Comparison of ENCODE assay signal across 8 mouse cellular contexts in the genomic region with DNA sequence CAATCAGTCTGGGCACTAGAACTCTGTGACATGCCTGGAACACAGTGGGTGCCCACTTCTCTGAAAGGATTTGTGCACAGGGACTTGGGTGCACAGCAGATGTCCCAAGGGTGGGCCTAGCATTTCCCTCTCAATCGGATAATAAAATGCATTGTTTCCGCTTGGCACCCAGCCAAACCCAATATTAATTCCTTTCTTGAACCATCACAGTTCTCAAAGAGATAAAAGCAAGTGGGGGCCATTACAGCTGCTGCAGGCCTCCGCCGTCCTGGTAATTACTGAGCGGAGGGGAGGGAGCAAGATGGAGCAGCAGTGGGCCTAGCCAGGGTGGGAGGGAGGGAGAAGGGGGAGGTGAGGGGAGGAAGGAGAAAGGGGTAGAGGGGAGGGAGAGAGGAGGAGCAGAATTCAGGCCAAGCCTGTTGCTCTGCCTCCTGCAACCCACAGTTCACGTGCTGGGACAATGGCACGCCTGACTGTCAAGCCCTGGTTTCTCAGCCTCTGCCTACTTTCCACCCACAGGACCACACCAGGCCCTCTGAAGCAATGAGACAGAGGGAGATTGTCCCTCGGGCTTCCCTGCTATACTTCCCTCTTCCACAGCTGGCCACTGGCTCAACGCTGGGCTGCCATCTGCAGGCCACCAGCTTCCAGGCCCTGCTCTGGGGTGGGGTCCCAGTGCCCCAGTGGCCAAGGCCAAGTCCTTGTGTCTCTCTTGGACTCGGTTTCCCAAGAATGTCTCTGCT. TPM values are rescaled to one million over a fixed set of nuclear protein-coding genes. Genes with fewer than 3 reads are reported as not detected.
DNase-seq lines count a peak whose midpoint lies in the region; ATAC-seq lines count a peak whose summit lies in the region.

No protein-coding gene starts in this region.

- no peaks in the 10 kb centered on the region for H3K36me3 ChIP-seq in embryonic facial prominence, embryonic 11.5 days (replicated peaks; ENCODE audit: control insufficient read depth, insufficient read depth, low read depth, low read length)
- H3K36me3 ChIP-seq in embryonic facial prominence, embryonic 10.5 days (replicated peaks), result no peaks in the 10 kb centered on the region
- H3K36me3 ChIP-seq in hindbrain, embryonic 12.5 days, result peaks cover 8% of the 10 kb centered on the region
- H3K36me3 ChIP-seq in midbrain, embryonic 16.5 days (ENCODE audit: control insufficient read depth, insufficient read depth, low read length), result peaks cover 8% of the 10 kb centered on the region

- no peaks in the 10 kb centered on the region for H3K27me3 ChIP-seq in embryonic facial prominence, embryonic 11.5 days (ENCODE audit: control insufficient read depth, insufficient read depth, low read length)
- H3K27me3 ChIP-seq in embryonic facial prominence, embryonic 10.5 days (replicated peaks; ENCODE audit: low read depth, poor library complexity, severe bottlenecking), result no peaks in the 10 kb centered on the region
- 0 out of 2 replicates have a peak, but pooled peaks cover 2% of the 10 kb centered on the region for H3K27me3 ChIP-seq in hindbrain, embryonic 12.5 days
- H3K27me3 ChIP-seq in midbrain, embryonic 16.5 days (ENCODE audit: control insufficient read depth, insufficient read depth, low read depth, low read length), result no peaks in the 10 kb centered on the region

- DNase-seq in embryonic facial prominence, embryonic 11.5 days (ENCODE audit: low spot score), result peak; percentile 14
- DNase-seq in embryonic facial prominence, embryonic 10.5 days (ENCODE audit: low spot score), result no peak
- DNase-seq in brain, adult 2 months (ENCODE audit: low read depth, low spot score), result peak; percentile 80
- no peak for DNase-seq in adrenal gland, postnatal 4 days (ENCODE audit: low spot score in 2 of 2)
- no peak for DNase-seq in B cell, adult 2 months

- H3K4me3 ChIP-seq in embryonic facial prominence, embryonic 11.5 days (ENCODE audit: low read depth, low read length), result no peak overlapping the region
- H3K4me3 ChIP-seq in embryonic facial prominence, embryonic 10.5 days, result no peak overlapping the region
- no peak overlapping the region for H3K4me3 ChIP-seq in hindbrain, embryonic 12.5 days
- no peak overlapping the region for H3K4me3 ChIP-seq in midbrain, embryonic 16.5 days (ENCODE audit: low read depth, low read length)

- H3K9ac ChIP-seq in embryonic facial prominence, embryonic 11.5 days (replicated peaks; ENCODE audit: low read length), result no peak overlapping the region
- no peak overlapping the region for H3K9ac ChIP-seq in hindbrain, embryonic 12.5 days
- peak overlapping the region; percentile 25; the same call in 1 of the 2 replicates for H3K9ac ChIP-seq in midbrain, embryonic 16.5 days (ENCODE audit: low read depth, low read length)

- no peak overlapping the region for H3K27ac ChIP-seq in embryonic facial prominence, embryonic 11.5 days (replicated peaks; ENCODE audit: low read depth, low read length)
- no peak overlapping the region for H3K27ac ChIP-seq in embryonic facial prominence, embryonic 10.5 days (replicated peaks)
- H3K27ac ChIP-seq in hindbrain, embryonic 12.5 days, result peak overlapping the region; percentile 81
- peak overlapping the region; percentile 77 for H3K27ac ChIP-seq in midbrain, embryonic 16.5 days (ENCODE audit: low read length)

- no peak overlapping the region for H3K4me2 ChIP-seq in embryonic facial prominence, embryonic 11.5 days (ENCODE audit: low read depth, low read length)
- H3K4me2 ChIP-seq in hindbrain, embryonic 12.5 days (replicated peaks), result no peak overlapping the region
- H3K4me2 ChIP-seq in midbrain, embryonic 16.5 days (ENCODE audit: low read length), result no peak overlapping the region

- H3K4me1 ChIP-seq in embryonic facial prominence, embryonic 11.5 days (ENCODE audit: control insufficient read depth, insufficient read depth, low read length), result peaks cover 3% of the 10 kb centered on the region
- H3K4me1 ChIP-seq in embryonic facial prominence, embryonic 10.5 days, result peaks cover 28% of the 10 kb centered on the region
- H3K4me1 ChIP-seq in hindbrain, embryonic 12.5 days, result peaks cover 40% of the 10 kb centered on the region
- peaks cover 50% of the 10 kb centered on the region for H3K4me1 ChIP-seq in midbrain, embryonic 16.5 days (ENCODE audit: control insufficient read depth, insufficient read depth, low read length)

- WGBS in embryonic facial prominence, embryonic 11.5 days, result 45% methylated on average over 10 of the region's 10 CpGs
- WGBS in embryonic facial prominence, embryonic 10.5 days, result 49% methylated on average over 10 of the region's 10 CpGs
- 26% methylated on average over 10 of the region's 10 CpGs for WGBS in hindbrain, embryonic 12.5 days
- WGBS in midbrain, embryonic 16.5 days, result 25% methylated on average over 10 of the region's 10 CpGs

- ATAC-seq in embryonic facial prominence, embryonic 11.5 days (replicated peaks; ENCODE audit: insufficient number of reproducible peaks, low FRiP score, low TSS enrichment, low read depth), result 0 out of 2 replicates have a peak, but pooled peaks have one; percentile 51
- peak; percentile 77 for ATAC-seq in hindbrain, embryonic 12.5 days (ENCODE audit: low FRiP score)
- peak; percentile 47 for ATAC-seq in midbrain, embryonic 16.5 days
- no peak for ATAC-seq in activated CD4-positive, CD25-positive, alpha-beta regulatory T cell, adult 4 months

- no peaks in the 10 kb centered on the region for H3K9me3 ChIP-seq in embryonic facial prominence, embryonic 11.5 days (replicated peaks; ENCODE audit: control insufficient read depth, low read length)
- no peaks in the 10 kb centered on the region for H3K9me3 ChIP-seq in embryonic facial prominence, embryonic 10.5 days
- no peaks in the 10 kb centered on the region for H3K9me3 ChIP-seq in hindbrain, embryonic 12.5 days (replicated peaks)
- no peaks in the 10 kb centered on the region for H3K9me3 ChIP-seq in midbrain, embryonic 16.5 days (replicated peaks; ENCODE audit: control insufficient read depth, low read length, poor library complexity, severe bottlenecking)

RNA-seq across cellular contexts. Expression of a gene that starts 15.0 kb away (rescaled TPM):
- polyA plus RNA-seq in embryonic facial prominence, embryonic 11.5 days (2014; fragmentation: Nextera tagmentation; extraction: Ambion mirVana), result 2.7 and 3.0 TPM in 2 replicates
- polyA plus RNA-seq in embryonic facial prominence, embryonic 10.5 days (2016; fragmentation: Nextera tagmentation; extraction: Ambion mirVana), result 1.4 and 2.4 TPM in 2 replicates
- 47.1 and 47.6 TPM in 2 replicates for polyA plus RNA-seq in hindbrain, embryonic 12.5 days (2016; fragmentation: Nextera tagmentation; extraction: Ambion mirVana)
- polyA plus RNA-seq in midbrain, embryonic 16.5 days (2015; fragmentation: Nextera tagmentation; extraction: Ambion mirVana), result 147 and 182 TPM in 2 replicates
- total RNA-seq in adrenal gland, postnatal 4 days (2021), result 1 to 10 TPM in 1 of 2 experiments, under 1 TPM in 1; 0.08 to 1.7 TPM
- under 1 TPM in 1 of 2 experiments, not detected in 1; 0.22 TPM for polyA plus RNA-seq in activated CD4-positive, CD25-positive, alpha-beta regulatory T cell, adult 4 months (2017; shearing (Covaris generic))

Comparison
In these comparisons a context has a peak if more than half of its experiments do, and no peak if none do; other contexts are left out.
1. DNase-seq: peak in embryonic facial prominence, embryonic 11.5 days (single experiment) and brain, adult 2 months (single experiment); none in embryonic facial prominence, embryonic 10.5 days (single experiment), adrenal gland, postnatal 4 days (0 of 2) and B cell, adult 2 months (0 of 2).
2. H3K27ac ChIP-seq: peak in hindbrain, embryonic 12.5 days (single experiment) and midbrain, embryonic 16.5 days (single experiment); none in embryonic facial prominence, embryonic 11.5 days (single experiment) and embryonic facial prominence, embryonic 10.5 days (single experiment).
3. RNA of a gene that starts 15.0 kb away (polyA plus RNA-seq): 147 to 182 TPM in midbrain, embryonic 16.5 days and 47.1 to 47.6 TPM in hindbrain, embryonic 12.5 days; 2.7 to 3.0 TPM in embryonic facial prominence, embryonic 11.5 days, 1.4 to 2.4 TPM in embryonic facial prominence, embryonic 10.5 days and 0.22 TPM in activated CD4-positive, CD25-positive, alpha-beta regulatory T cell, adult 4 months; every median in the first group is over 10 times any median in the second.